Mouse (Mus musculus): ENCODE results near the gene Fyb. TPM values are rescaled to one million over a fixed set of nuclear protein-coding genes. Genes with fewer than 3 reads are reported as not detected.

Fyb gene
- polyA plus RNA-seq, 1 experiment: 190 TPM

DNA sequence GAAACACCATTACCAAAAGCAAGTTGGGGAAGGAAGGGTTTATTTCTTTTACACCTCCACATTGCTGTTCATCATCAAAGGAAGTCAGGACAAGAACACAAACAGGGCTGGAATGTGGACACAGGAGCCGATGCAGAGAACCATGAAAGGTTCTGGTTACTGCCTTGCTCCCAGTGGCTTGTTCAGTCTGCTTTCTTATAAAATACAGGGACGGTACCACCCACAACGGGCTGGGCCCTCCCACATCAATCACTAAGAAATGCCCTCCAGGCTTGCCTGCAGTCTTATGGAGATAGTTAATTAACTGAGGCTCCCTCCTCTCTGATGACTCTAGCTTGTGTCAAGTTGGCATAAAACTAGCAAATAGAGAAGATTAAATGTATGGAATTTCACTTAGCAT, 139.3 kb downstream of the Fyb start:
- H3ac ChIP-seq (ENCODE audit: control insufficient read depth, insufficient read length, low read depth): no peak overlapping the region
- H3K36me3 ChIP-seq (ENCODE audit: control insufficient read depth, insufficient read depth): no peaks in the 10 kb centered on the region
- H3K79me3 ChIP-seq (ENCODE audit: low read depth): no peaks in the 10 kb centered on the region
- no peaks in the 10 kb centered on the region for H3K79me2 ChIP-seq (ENCODE audit: control insufficient read depth, insufficient read depth)
- H3K4me3 ChIP-seq (ENCODE audit: insufficient read depth, poor library complexity, severe bottlenecking): no peak overlapping the region
- no peaks in the 10 kb centered on the region for H3K27me3 ChIP-seq (ENCODE audit: control insufficient read depth, insufficient read depth, insufficient read length)
- TF ChIP-seq CEBPB (IDR thresholded peaks at IDR 0.05; ENCODE audit: low read depth): no peak
- TF ChIP-seq CTCF (IDR thresholded peaks at IDR 0.05; ENCODE audit: control insufficient read depth, insufficient read depth, insufficient read length): no peak
- no peak for TF ChIP-seq MYOD1 (IDR thresholded peaks at IDR 0.05; ENCODE audit: control insufficient read depth, insufficient read length, low read depth)
- no peak for TF ChIP-seq MYOG (IDR thresholded peaks at IDR 0.05; ENCODE audit: control insufficient read depth, extremely low read depth, insufficient read length)
- TF ChIP-seq USF1 (IDR thresholded peaks at IDR 0.05; ENCODE audit: low read depth): no peak

DNA sequence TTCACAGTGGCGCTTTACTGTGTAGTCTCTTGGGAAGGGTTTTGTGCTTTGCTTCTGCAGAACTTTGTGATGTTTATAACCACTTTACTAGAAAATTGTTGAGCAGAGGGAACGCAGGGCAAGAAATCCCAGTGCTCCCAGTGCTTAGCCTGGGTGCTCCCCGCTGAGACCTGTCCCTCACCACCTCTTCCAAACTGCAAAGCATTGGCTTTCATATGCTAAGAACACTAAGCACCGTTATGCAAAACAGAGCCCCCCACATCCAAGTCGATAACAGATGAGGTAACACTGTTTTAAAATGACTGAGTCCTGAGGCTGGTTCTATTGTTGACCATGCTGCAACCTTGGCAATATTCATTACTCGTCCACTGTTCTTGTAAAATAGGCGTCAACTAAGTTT, 141.3 kb downstream of the Fyb start:
- Histone ChIP-seq H3K79me2 (ENCODE audit: control insufficient read depth, insufficient read depth) (no peaks in the 10 kb centered on the region), H3K4me3 (ENCODE audit: insufficient read depth, poor library complexity, severe bottlenecking) (no peak overlapping the region), H3K27me3 (ENCODE audit: control insufficient read depth, insufficient read depth, insufficient read length) (no peaks in the 10 kb centered on the region), H3ac (ENCODE audit: control insufficient read depth, insufficient read length, low read depth) (no peak overlapping the region), H3K36me3 (ENCODE audit: control insufficient read depth, insufficient read depth) (no peaks in the 10 kb centered on the region), H3K79me3 (ENCODE audit: low read depth) (no peaks in the 10 kb centered on the region)
- TF ChIP-seq MAX (IDR thresholded peaks at IDR 0.05): no peak
- TF ChIP-seq MYOG (IDR thresholded peaks at IDR 0.05; ENCODE audit: control insufficient read depth, extremely low read depth, insufficient read length): no peak
- no peak for TF ChIP-seq USF1 (IDR thresholded peaks at IDR 0.05; ENCODE audit: low read depth)
- no peak for TF ChIP-seq CTCF (IDR thresholded peaks at IDR 0.05; ENCODE audit: control insufficient read depth, insufficient read depth, insufficient read length)
- no peak for TF ChIP-seq MYOD1 (IDR thresholded peaks at IDR 0.05; ENCODE audit: control insufficient read depth, insufficient read length, low read depth)
- TF ChIP-seq FOSL1 (IDR thresholded peaks at IDR 0.05; ENCODE audit: insufficient read depth, low read length, poor library complexity, severe bottlenecking): no peak
- TF ChIP-seq CEBPB (IDR thresholded peaks at IDR 0.05; ENCODE audit: low read depth): no peak

- no peaks in the 10 kb centered on the region for H3K79me3 ChIP-seq (ENCODE audit: low read depth)
- no peak for TF ChIP-seq MYOD1 (IDR thresholded peaks at IDR 0.05; ENCODE audit: control insufficient read depth, insufficient read length, low read depth)
- no peak for TF ChIP-seq FOSL1 (IDR thresholded peaks at IDR 0.05; ENCODE audit: insufficient read depth, low read length, poor library complexity, severe bottlenecking)
- no peak for TF ChIP-seq CTCF (IDR thresholded peaks at IDR 0.05; ENCODE audit: control insufficient read depth, insufficient read depth, insufficient read length)
- no peak for TF ChIP-seq USF1 (IDR thresholded peaks at IDR 0.05; ENCODE audit: low read depth)
- no peak for TF ChIP-seq CEBPB (IDR thresholded peaks at IDR 0.05; ENCODE audit: low read depth)
- TF ChIP-seq MAX (IDR thresholded peaks at IDR 0.05): no peak
- TF ChIP-seq MYOG (IDR thresholded peaks at IDR 0.05; ENCODE audit: control insufficient read depth, extremely low read depth, insufficient read length): no peak
- H3ac ChIP-seq (ENCODE audit: control insufficient read depth, insufficient read length, low read depth): no peak overlapping the region
- H3K79me2 ChIP-seq (ENCODE audit: control insufficient read depth, insufficient read depth): no peaks in the 10 kb centered on the region
- H3K36me3 ChIP-seq (ENCODE audit: control insufficient read depth, insufficient read depth): no peaks in the 10 kb centered on the region
- H3K4me3 ChIP-seq (ENCODE audit: insufficient read depth, poor library complexity, severe bottlenecking): no peak overlapping the region
- H3K27me3 ChIP-seq (ENCODE audit: control insufficient read depth, insufficient read depth, insufficient read length): no peaks in the 10 kb centered on the region
These were observed 143.4 kb downstream of the Fyb start for GRCm38 (mm10) chr15:6666072-6666471.

DNA sequence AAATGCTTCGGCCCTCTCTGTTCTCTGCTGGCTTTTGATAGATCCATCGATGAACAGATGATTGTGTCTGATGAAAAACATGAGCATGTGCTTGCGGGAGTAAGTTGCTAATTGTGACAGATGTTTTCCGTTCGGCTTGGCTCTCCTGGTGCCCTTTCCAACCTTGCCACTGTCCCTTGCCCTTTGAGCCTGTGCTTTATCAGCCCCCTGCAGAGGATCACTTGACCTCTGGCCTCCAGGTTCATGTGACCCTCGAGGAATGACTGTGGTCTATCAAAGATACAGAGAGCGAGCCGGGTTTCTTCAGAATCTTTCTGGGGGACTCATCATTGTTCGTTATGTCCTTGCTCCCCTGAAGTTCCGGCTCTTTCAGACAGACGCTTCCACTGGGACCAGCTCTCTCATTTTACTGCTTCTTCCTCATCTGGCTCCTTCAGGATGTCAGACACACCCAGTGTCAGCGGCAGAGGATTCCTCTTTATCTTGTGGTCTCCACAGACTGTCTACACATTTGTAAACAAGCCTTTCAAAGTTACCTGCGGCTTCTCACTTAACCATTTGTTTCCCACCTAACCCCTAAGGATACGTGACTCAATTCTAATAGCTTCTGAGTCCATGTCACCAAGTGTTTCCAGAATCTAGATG, 146.3 kb downstream of the Fyb start:
- no peak for TF ChIP-seq FOSL1 (IDR thresholded peaks at IDR 0.05; ENCODE audit: insufficient read depth, low read length, poor library complexity, severe bottlenecking)
- TF ChIP-seq CTCF (IDR thresholded peaks at IDR 0.05; ENCODE audit: control insufficient read depth, insufficient read depth, insufficient read length): no peak
- TF ChIP-seq MYOD1 (IDR thresholded peaks at IDR 0.05; ENCODE audit: control insufficient read depth, insufficient read length, low read depth): no peak
- TF ChIP-seq CEBPB (IDR thresholded peaks at IDR 0.05; ENCODE audit: low read depth): no peak
- TF ChIP-seq USF1 (IDR thresholded peaks at IDR 0.05; ENCODE audit: low read depth): no peak
- no peak for TF ChIP-seq MYOG (IDR thresholded peaks at IDR 0.05; ENCODE audit: control insufficient read depth, extremely low read depth, insufficient read length)
- TF ChIP-seq MAX (IDR thresholded peaks at IDR 0.05): no peak
- H3K79me2 ChIP-seq (ENCODE audit: control insufficient read depth, insufficient read depth): no peaks in the 10 kb centered on the region
- no peaks in the 10 kb centered on the region for H3K79me3 ChIP-seq (ENCODE audit: low read depth)
- H3K27me3 ChIP-seq (ENCODE audit: control insufficient read depth, insufficient read depth, insufficient read length): no peaks in the 10 kb centered on the region
- H3K36me3 ChIP-seq (ENCODE audit: control insufficient read depth, insufficient read depth): no peaks in the 10 kb centered on the region
- H3ac ChIP-seq (ENCODE audit: control insufficient read depth, insufficient read length, low read depth): no peak overlapping the region
- no peak overlapping the region for H3K4me3 ChIP-seq (ENCODE audit: insufficient read depth, poor library complexity, severe bottlenecking)

- TF ChIP-seq CEBPB (IDR thresholded peaks at IDR 0.05; ENCODE audit: low read depth) (no peak), MAX (IDR thresholded peaks at IDR 0.05) (no peak), CTCF (IDR thresholded peaks at IDR 0.05; ENCODE audit: control insufficient read depth, insufficient read depth, insufficient read length) (no peak), MYOD1 (IDR thresholded peaks at IDR 0.05; ENCODE audit: control insufficient read depth, insufficient read length, low read depth) (no peak), FOSL1 (IDR thresholded peaks at IDR 0.05; ENCODE audit: insufficient read depth, low read length, poor library complexity, severe bottlenecking) (no peak), USF1 (IDR thresholded peaks at IDR 0.05; ENCODE audit: low read depth) (no peak), MYOG (IDR thresholded peaks at IDR 0.05; ENCODE audit: control insufficient read depth, extremely low read depth, insufficient read length) (no peak)
- H3K79me2 ChIP-seq (ENCODE audit: control insufficient read depth, insufficient read depth): no peaks in the 10 kb centered on the region
These were observed 155.8 kb downstream of the Fyb start for GRCm38 (mm10) chr15:6678479-6678878.

More at GRCm38 (mm10) chr15:6678479-6678878, 155.8 kb downstream of the Fyb start:
- no peak overlapping the region for H3ac ChIP-seq (ENCODE audit: control insufficient read depth, insufficient read length, low read depth)
- no peaks in the 10 kb centered on the region for H3K36me3 ChIP-seq (ENCODE audit: control insufficient read depth, insufficient read depth)
- no peaks in the 10 kb centered on the region for H3K27me3 ChIP-seq (ENCODE audit: control insufficient read depth, insufficient read depth, insufficient read length)
- no peak overlapping the region for H3K4me3 ChIP-seq (ENCODE audit: insufficient read depth, poor library complexity, severe bottlenecking)
- no peaks in the 10 kb centered on the region for H3K79me3 ChIP-seq (ENCODE audit: low read depth)
